Mouse (Mus musculus) mesoderm, embryonic 11.5 days (tissue): ENCODE results near the gene Carmil1.

Experiments used
- DNase-seq: peaks from one replicate; pipeline ENCODE4 v3.0.0-alpha.2; 2012; ENCODE audit warnings: low read depth, low spot score

Carmil1 gene

GRCm38 (mm10) chr13:24260751-24261591 is 19.6 kb downstream of the Carmil1 start:
- no peak for DNase-seq

- DNase-seq, result no peak
Measured at GRCm38 (mm10) chr13:24257809-24258208, 22.8 kb downstream of the Carmil1 start.

- DNase-seq, result peak; percentile 58
Measured at GRCm38 (mm10) chr13:24253989-24254388, 26.6 kb downstream of the Carmil1 start.

GRCm38 (mm10) chr13:24253551-24253950 is 27.0 kb downstream of the Carmil1 start:
- no peak for DNase-seq

GRCm38 (mm10) chr13:24251236-24251635 is 29.4 kb downstream of the Carmil1 start:
- DNase-seq, result no peak

DNA sequence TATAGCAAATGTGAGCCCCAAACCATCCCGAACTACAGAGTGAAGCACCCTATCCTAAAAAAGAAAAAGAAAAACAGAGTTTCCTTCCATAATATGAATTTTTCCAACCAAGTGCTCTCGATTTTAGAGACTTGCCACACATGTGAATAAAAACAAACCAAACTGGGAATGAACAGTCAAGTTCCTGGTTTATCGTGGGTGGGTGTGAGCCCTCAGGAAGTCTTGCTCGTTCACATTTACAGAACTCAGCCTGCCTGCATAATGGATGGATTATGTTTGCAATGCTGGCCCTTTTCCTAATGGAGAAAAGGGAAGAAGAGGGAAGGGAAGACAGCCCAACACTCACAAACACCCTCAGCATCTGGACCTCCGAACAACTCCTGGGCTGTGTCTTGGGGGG is 32.7 kb downstream of the Carmil1 start:
- DNase-seq, result no peak

DNA sequence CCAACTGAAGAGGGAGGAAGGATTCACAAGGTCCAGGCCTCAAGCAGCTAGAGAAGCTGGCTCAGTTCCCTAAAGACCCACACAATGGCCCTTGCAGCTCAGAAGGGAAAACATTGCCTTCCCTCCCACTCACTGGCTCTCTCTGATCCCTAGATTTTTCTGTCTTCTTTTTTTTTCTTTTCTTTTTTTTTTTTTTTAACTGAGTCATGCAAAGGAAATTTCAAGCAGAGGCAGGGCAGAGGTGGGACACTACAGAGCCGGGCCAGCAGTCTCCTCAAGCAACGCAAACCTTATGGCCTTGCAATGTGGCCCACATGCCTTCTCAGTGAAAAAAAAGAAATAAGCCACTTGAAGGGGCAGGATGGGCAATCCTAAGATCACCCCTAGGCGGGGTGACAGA is 33.2 kb downstream of the Carmil1 start:
- no peak for DNase-seq

DNA sequence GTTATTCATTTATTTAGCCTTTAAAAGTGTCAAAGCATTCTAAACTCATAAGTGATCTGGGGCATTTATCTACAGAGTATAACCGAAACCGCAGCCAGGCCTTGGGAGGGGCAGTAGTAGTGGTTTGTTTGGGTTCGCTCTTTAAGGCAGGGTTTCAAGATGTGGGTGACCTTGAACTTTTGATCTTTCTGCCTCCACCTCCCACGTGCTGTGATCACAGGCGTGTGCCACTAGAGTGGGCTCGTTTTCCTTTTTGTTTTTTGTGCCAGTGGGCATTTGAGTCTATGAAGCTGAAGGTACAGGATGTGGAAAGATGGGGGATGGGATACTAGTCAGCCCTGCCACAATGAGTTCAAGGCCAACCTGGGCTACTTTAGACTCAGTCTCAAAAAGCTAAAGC is 34.3 kb downstream of the Carmil1 start:
- no peak for DNase-seq

GRCm38 (mm10) chr13:24244613-24245012 is 36.0 kb downstream of the Carmil1 start:
- no peak for DNase-seq

DNA sequence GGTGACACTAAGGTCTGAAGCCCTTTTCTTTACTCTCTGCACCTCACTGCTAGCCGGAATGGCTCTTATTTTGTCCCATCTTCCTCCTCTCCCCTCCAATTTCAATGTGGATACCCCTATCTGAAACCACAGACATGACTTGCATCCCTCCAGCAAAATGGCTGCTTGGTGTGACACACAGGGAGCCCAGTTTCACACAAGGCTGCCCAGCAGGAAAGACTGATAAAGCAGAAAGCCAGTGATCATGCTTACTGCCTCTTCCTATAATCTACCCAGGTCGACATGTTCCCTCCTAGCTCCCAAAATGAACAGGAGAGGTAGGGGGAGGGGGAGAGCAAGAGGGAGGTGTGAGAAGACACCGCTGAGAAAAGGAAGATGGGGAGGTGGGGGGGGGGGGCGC is 36.6 kb downstream of the Carmil1 start:
- no peak for DNase-seq

DNA sequence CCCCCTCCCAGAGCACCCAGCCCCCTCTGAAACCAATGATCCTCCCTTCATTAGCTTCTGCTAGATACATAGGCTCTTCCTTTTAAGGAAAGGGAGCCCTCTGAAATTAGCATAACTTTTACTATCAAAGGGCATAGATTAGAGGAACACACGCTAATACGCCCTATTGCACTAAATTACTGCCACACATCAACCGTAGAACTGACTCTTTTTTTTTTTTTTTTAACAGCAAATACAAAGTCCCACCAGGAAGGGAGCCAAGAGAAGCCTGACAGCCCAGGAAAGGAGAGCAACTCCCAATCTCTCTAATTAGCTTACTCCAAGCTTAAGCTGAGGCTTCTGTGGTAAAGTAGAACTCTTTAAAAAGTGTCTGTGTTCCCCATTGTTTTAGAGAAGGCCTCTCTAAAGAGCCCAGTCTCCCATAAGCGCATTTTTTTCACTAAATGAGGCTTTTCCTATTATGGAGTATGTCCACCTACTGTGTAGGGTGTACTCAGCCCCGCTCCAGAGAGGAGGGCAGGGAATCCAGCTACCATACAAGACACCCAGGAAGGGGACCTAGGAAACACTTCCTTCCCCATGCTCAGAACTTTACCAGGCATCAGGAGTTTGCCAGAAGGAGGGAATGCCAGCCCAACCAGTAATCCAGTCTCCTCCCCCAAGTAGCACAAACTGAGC is 38.0 kb downstream of the Carmil1 start:
- DNase-seq, result no peak

DNA sequence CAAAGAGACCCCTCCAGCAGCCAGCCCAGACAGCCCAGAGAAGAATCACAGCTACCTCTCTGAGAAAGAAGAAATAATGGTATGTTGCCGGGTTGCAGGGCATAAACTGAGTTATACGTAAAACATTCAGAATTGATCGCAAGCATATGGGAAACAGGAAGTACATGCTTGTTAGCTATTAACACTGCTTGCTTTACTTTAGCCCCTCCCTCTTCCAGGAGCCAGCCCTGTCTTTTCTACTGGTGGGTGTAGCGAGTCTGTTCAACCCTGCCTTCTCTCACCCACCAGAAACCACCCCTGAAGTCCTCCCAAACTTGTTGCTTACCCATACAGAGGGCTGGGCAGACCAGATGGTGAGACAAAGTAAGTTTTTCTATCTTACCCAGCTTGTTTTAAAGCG is 39.4 kb downstream of the Carmil1 start:
- no peak for DNase-seq

GRCm38 (mm10) chr13:24240430-24240829 is 40.2 kb downstream of the Carmil1 start:
- no peak for DNase-seq

DNA sequence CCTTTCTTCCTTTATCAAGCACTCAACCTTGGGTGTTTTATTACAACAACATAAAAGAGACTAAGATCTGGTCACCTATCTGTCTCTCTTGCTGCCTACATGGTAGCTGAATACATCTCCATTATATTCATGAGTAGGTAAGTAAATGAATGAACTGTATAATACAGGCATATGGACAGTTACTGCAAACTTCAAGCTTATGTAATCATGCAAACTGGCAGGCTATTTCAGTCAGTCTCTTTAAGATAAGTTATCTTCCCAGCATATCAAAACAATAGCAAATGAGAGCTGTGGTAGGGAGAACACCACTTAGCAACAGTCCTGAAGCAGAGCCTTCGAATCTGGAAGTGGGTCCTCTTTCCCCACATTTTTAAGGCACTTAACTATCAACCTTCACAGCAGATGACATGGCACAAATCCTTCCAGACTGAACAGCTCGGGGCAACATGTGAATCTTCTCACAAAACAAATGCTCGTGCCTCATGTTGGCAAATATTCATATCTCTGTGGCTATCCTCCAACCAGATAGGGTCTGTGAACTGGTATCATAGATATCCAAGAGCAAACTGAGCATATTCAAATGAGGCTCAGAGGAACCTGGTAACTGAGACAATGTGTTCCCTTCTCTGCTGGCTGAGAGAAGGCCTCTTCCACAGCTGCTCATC is 42.0 kb downstream of the Carmil1 start:
- no peak for DNase-seq

- DNase-seq, result no peak
Measured at GRCm38 (mm10) chr13:24236736-24237135, 43.9 kb downstream of the Carmil1 start.

- peak; percentile 16 for DNase-seq
Measured at GRCm38 (mm10) chr13:24232750-24233149, 47.8 kb downstream of the Carmil1 start.

DNA sequence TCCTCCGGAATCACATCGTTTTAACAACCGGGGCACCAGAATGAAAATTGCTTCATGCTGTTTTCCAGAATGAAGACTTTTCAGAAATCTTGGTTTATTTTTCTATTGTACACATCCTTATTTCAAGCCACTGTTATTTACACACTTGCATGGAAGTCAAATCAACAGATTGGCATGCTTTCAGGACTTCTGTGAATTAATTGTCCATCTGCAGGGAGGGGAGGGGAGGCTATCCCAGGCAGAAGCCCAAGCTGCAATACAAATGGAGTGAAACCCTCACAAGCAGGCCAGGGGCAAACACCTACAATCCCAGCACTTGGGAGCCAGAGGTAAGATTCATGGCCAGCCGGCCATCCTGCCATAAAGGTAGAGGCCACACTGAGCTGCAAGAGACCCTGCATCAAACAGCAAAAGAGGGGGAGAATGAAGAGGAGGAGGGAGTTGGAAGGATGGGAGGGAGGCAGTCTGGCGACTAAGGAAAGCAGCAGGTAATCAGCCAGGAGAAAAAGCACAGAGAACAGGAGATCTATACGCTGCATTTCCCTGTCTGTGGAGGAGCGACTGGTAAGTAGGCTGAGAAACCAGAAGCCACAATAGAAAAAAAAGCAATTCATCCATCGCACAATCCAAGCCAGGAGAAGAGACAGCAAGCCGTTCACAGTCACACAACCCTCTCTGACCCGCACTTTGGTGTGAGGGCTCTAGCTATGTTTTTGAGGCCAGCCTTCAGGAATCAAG is 48.7 kb downstream of the Carmil1 start:
- DNase-seq, result no peak

DNA sequence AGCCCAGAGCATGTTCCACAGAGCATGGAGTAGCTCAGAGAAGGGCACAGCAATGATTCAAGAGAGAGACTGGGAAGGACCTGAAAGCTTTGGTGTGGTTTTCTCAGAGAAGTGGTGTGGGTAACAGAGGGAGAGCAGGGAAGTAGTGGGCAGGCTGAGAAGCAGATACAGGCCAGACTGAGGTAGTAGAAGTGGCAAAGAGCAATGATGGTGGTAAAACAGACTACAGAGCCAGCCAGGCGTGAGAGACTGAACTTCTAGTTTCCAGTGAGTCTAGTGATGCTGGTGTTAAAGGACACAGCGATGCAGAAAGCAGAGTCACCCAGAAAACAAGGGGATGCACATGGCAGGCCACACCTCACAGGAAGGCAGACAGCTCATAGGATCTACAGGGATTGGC is 49.4 kb downstream of the Carmil1 start:
- DNase-seq, result no peak

- DNase-seq, result no peak
Measured at GRCm38 (mm10) chr13:24230541-24231095, 50.0 kb downstream of the Carmil1 start.

GRCm38 (mm10) chr13:24223425-24224201 is 57.0 kb downstream of the Carmil1 start:
- peak; percentile 11 for DNase-seq
